Mouse (Mus musculus) Muller cell, postnatal 12 days (primary cell): ENCODE measurements around the gene Skida1.
"Not testable (repeated sequence)": the region's sequence is repeated elsewhere in the genome, so short reads cannot be mapped to it uniquely, and the experiment has no call there.

Experiments used
- DNase-seq: peaks from one replicate; pipeline ENCODE4 v3.0.0-alpha.2; 2015; ENCODE audit errors: inconsistent ontology term

The Skida1 gene

DNA sequence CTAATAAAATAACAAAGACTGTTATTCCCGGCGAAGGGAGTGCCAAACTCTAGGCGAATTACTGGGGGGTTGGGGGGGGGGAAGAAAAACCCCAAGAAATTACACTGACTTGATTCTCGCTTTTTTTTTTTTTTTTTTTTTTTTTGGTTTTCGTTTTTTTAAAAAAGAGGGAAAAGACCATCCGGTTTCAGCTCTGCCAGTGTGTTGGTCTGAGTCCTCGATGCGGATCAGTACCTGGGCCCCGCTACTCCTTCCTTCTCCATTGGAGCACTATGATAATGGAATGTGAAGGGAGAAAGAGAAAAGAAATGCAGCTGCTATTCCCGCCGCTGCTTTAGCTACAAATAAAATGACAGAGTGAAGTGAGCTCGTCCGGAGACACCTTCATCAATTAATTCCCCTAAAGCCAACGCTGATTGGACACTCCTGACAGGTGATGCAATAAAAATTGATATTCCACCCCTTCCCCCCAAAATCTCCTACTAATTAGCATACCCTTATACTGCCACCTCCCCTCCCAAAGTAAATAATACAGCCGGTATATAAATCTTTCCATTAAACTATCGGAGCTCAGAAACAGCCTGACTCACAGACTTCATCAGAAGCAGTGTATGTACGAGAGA, at the start of gene Skida1:
Gene Skida1 (minus strand): TSS at position 599 of the 623 bp plus-strand sequence.
- peak; percentile 82 for DNase-seq

- DNase-seq: no peak
Observed at GRCm38 (mm10) chr2:18095804-18096203, 47.0 kb upstream of the Skida1 start.

- no peak for DNase-seq
Observed at GRCm38 (mm10) chr2:18094319-18094718, 45.5 kb upstream of the Skida1 start.

- no peak for DNase-seq
Observed at GRCm38 (mm10) chr2:18093858-18094257, 45.0 kb upstream of the Skida1 start.

DNA sequence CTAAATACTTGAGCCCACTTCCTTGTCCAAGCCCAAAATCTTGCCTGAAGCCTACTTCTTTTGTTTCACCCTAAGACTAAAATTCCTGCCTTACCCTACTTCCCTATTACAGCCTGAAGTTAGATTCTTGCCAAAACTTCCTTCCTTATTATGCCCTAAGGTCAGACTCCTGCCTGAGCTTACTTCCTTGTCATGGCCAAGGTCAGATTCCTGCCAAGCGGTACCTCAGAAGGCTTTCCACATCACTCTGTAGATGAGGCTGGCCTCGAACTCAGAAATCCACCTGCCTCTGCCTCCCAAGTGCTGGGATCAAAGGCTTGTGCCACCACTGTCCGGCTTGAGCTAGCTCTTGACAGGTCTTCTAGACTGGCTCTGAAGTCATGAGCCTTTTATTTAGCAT, 38.8 kb upstream of the Skida1 start:
- not testable (repeated sequence) for DNase-seq

DNA sequence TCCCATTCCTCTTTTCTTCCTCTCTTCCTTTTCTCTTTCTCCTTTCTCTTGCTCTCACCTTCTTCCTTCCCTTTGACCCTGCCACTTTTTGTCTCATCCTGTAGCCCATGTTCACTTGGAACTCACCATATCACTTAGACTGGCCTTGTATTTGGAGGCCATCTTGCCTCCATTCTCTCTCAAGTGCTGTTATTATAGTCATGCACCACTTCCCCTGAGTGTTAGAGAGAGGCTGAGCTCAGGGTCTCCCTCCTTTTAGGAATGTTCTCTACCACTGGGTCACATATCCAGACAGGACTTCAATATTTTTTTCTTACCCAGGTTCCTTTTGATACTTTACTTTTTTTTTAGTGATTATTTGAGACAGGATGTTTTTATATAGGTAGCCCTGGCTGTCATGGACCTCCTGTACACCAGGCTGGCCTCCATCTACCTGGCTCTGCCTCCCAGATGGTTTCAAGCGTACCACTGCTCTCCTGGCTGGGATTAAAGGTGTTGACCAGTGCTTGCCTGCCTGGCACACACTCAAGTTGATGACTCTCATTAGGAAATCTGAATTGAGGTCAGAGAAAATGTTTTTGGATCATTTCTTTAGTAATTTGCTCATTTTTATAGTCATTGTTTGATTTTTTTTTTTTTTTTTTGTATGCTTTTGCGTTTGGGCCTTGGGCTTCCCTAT, 31.5 kb upstream of the Skida1 start:
- DNase-seq: no peak

DNA sequence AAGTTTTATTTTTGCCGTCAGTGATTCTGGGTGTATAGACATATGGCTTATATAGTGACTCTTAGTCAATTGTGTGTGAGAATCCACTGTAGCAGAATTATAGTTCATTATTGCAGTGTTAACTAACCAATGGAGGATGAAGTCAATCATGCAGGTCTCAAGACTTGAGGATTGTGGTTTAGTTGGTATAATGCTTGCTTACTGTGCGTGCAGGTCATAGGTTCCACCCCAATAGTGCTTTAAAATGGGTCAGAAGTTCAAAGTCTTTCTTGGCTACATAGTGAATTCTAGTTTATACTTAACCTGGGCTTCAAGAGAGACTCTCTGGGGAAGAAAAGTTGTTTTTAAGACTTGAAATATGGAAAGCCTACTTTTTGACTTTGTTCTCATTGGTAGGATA, 23.1 kb upstream of the Skida1 start:
- DNase-seq: no peak

GRCm38 (mm10) chr2:18068071-18068796, 19.4 kb upstream of the Skida1 start:
- no peak for DNase-seq

DNA sequence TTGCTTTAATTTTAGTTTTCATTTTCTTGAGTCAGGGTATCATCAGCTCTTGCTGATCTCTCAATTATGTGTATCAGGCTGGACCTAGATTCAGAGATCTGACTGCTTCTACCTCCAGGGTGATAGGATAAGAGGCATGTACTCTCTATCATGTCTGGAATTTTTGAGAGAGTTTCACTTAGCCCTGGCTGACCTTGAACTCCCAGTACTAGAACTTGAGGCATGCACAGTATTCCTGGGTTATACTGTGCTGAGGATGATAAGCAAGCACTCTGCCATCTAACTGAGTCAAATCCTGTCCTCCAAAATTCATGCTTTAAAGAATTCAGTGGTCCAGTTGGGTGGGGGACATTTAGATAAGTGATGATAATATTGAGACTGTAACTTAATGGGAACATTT, 17.6 kb upstream of the Skida1 start:
- DNase-seq: no peak

DNA sequence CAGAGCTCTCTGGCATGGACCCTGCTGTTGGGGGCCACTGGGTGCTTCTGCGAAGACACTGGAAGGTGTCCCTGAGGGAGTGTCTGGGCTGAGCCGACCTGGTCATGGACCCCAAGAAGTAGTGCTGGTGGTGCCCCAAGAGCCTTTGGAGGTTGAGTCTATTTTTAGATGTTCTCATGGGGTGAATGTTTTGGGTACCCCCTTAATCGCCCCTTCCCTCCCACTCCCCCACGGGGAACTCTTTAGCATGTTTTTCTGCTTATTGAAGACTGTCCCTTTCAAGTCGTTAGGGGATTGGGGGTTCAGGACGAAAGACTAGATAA, 16.8 kb upstream of the Skida1 start:
- no peak for DNase-seq

DNA sequence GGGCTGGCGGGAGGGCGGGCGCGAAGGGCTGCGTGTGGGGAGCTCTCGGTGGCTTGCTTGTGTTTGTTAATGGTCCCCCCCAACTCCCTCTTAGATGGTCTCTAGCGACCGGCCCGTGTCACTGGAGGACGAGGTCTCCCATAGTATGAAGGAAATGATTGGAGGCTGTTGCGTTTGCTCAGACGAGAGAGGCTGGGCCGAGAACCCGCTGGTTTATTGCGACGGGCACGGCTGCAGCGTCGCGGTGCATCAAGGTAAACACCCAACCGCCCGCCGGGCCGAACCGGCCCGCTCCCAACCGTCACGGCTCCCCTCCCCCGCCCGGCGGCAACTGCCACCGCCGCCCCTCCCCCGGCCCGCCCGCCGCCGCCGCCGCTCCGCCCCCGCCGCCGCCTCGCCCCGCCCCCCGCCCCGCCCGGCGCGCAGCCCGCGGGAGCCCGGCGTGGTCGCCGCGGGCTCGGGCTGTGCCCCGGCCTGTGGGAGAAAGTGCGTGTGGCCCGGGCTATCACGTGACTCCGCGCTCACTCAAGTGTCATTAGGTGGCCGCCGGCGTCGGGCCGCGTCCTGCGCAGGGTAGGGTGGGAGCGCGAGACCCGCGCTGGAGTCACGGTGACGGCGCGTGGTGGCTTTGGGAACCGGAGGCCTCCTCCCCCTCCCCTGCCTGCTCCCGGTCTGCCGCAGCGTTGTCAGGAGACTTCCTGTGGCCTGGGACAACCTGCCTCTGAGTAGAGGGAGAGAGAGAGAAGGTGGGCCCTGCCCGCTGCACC, 16.3 kb upstream of the Skida1 start:
- peak; percentile 77 for DNase-seq

DNA sequence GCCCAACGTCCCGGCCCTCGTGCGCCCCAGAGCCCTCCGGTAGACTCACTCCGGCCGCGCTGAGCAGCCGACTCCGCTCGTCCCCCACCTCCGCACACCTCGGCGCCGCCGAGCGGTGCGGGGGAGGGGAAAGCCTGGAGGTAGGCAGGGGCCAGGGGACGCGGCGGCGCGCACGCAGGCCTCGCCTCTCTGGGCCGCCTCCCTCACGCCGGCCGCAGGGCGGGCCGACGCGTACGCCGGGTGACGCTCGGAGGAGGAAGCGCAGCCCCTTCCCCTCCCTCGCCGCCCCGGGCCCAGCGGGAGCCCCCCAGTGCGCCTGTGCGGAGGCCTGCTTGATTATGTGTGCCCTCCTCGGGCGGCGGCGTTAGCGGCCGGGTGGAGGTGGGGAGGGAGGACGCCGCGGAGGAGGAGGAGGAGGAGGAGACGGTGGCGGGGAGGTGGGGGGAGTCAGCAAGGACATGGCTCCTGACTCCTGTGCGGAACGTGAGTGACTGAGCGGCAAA, 15.6 kb upstream of the Skida1 start:
- peak; percentile 98 for DNase-seq

DNA sequence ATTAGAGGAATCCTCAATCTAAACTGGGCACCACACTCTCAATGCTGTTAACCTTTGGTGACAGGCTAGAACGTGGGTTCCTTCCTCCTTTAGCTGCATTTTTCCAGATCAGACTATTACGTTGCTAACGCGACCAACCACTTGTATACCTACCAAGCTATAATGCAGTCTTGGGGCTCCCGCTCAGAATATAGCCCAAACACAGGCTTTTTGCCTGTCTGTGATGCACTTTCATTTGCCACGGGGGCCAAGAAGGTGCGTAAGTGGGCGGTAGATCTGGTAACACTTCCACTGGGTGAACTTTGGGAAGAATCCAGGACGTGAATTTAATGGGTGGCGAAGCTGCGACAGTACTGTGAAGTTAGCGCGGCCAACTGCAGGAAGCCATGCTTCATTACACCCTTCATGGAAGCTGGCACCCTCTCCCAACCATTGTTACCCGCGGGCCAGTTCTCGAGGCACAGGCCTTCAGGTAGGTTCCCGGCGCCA, 15.0 kb upstream of the Skida1 start:
- DNase-seq: peak; percentile 83

DNA sequence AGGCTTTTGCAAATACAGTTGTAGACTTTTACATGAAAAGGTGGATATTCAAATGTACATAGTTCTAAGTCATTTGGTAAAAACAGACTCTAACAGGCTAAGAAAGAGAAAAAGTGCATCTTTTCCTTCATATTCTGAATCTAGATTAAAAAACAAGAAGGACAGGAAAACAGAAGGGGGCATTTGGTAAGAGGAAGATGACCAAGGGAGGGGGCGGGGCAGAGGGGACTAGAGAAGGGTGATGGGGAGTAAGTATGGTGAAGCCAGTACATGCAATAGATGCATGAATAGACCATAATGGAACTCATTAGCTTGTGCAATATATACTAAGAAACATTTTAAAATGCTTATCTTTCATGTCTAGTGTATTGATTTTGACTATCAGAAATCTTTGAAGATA, 11.5 kb upstream of the Skida1 start:
- DNase-seq: no peak

DNA sequence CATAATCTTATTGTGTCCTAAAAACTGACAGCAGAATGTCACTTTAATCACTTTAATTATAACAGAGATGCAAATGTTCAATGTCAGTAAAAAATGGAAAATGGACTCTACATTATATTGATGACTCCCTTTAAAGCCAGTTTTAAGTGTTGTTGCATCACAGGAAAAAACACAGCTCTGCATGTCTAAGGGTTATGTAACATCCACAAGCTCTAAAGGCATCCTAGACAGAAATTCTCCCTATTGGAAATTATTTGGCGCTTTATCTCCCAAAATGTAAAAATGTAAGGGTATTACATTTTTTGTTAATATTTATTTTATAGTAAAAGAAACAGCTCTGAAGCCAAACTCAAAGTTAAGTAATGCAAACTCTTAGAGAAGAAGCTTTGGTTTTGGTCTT, 11.0 kb upstream of the Skida1 start:
- DNase-seq: peak; percentile 51

GRCm38 (mm10) chr2:18059063-18059462, 10.2 kb upstream of the Skida1 start:
- peak; percentile 81 for DNase-seq

- DNase-seq: peak; percentile 50
Observed at GRCm38 (mm10) chr2:18058146-18058708, 9.4 kb upstream of the Skida1 start.

DNA sequence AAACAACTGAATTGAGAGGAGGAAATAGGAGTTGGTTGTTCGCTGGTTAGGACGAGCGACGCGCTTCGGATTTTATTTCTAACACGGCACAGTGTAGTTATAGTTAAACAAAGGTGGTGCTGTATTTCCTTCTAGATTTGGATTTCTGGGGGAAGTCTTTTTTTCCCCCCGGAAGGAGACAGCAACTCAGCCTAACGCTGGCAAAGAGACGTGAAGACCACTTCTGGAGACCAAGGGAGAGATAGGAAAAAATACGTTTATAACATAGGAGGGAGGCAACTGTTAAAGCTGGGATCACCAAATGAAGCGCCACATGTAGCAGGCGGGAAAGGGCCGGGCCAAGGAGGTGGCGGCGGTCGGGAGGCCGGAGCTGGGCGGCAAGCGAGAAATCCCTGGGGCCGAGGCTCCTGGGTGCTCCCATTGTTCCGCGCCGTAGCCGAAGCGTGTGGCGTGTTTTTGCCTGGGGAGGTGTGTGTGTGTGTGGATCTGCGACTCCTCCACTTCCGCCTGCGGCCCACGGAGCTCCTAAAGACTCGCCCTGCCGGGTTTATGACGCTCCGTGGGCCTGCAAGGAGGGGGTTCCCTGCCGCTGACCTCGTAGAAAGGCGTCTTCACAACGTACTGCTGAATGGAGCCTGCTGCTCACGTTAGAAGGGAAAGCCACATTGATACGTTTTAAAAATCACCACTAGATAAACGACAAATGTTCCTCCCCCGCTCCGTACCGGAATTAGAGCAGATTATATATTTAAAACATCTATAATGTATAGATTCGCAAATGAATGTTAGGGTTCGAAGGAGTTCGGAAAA, 8.7 kb upstream of the Skida1 start:
- DNase-seq: peak; percentile 68

- DNase-seq: peak; percentile 100
Observed at GRCm38 (mm10) chr2:18056786-18057255, 8.0 kb upstream of the Skida1 start.

DNA sequence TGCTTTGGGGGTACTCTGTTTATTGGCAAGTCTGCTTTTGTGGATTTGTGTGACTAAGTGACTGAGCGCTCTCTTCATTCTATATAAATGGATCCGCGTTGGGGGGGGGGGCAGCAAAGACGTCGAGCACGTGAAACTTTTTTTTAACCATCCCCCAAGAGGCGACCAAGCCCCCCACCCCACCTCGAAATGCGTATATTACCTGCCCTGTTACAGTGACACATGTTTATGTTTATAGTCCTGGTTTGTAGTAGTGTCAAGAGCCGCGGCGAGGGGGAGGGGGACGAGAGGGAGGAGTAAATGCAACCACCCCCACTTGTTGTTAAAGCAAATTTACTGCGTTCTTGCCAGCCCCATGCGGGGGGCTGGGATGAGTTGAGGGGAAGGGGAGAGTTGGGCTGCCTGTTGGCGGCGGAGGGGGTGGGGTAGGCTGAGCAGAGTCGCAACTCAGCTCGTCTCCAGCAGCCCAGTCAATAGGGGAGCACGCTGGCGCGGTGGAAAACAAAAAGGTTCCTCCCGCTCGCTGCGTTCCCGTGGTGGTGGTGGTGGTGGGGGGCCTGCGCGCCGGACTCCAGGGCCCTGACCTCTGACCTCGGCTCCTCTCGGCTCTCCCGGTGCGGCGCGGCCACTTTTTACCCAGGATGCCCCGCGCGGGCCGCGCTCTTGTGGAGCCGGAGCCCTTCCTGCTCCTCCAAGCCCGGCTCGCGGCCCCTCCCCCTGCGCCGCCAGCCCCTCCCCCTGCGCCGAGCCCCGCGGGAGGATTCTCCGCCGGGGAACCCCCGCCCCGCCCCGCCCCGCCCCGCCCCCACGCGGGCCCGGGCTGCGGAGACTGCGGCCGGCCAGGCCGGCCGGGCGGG, 7.3 kb upstream of the Skida1 start:
- DNase-seq: peak; percentile 97
